Mouse (Mus musculus): ENCODE data around the gene Larp7.

DNA sequence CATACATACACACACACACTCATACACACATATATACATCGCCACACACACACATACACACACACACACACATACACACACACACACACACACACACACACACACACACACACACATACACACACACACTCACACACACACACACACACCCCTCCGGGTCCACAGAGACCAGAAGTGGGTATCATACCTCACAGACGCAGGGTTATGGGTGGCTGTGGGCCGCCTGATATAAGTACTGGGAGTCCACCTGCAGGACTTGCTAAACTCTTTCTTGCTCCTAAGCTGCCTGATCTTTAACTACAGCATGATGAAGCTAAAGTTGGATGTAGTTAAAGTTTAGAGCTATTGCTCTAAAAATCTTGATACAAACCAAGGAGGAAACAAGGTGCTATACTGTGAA lies 23.3 kb downstream of the Larp7 start:
- TF ChIP-seq POLR2A (IDR thresholded peaks at IDR 0.05; ENCODE audit: extremely low read depth, insufficient read depth, low read length) (no peak), CTCF (IDR thresholded peaks at IDR 0.05; ENCODE audit: low read depth, low read length) (no peak)
